Mouse (Mus musculus) forebrain, embryonic 16.5 days (tissue): Measurements from ENCODE around the gene BC048679. TPM values are rescaled to one million over a fixed set of nuclear protein-coding genes. Genes with fewer than 3 reads are reported as not detected.

Source experiments
- ATAC-seq: fragments of 200-750 bp; cut with Nextera tagmentation; 2 replicates; pipeline ENCODE4 v1.8.0; 2017; ENCODE audit warnings: mild to moderate bottlenecking, moderate library complexity
- H3K27ac ChIP-seq: fragments of 300-500 bp; sonication (generic); 2 replicates; pipeline ENCODE4 v1.5.1; 2014; ENCODE audit warnings: low read length, control low read depth
- H3K27me3 ChIP-seq: fragments of 300-500 bp; sonication (generic); replicated peaks from 2 replicates; pipeline ENCODE4 v1.6.1; 2014; ENCODE audit warnings: low read length; ENCODE audit not compliant: control insufficient read depth, insufficient read depth
- H3K36me3 ChIP-seq: fragments of 300-500 bp; sonication (generic); 2 replicates; pipeline ENCODE4 v1.6.1; 2014; ENCODE audit not compliant: control insufficient read depth, insufficient read depth
- H3K4me1 ChIP-seq: fragments of 300-500 bp; sonication (generic); replicated peaks from 2 replicates; pipeline ENCODE4 v1.6.1; 2014; ENCODE audit warnings: low read length; ENCODE audit not compliant: control insufficient read depth, insufficient read depth
- H3K4me2 ChIP-seq: fragments of 300-500 bp; sonication (generic); 2 replicates; pipeline ENCODE4 v1.6.1; 2014; ENCODE audit warnings: mild to moderate bottlenecking, low read length, control low read depth
- H3K4me3 ChIP-seq: fragments of 300-500 bp; sonication (generic); replicated peaks from 2 replicates; pipeline ENCODE4 v1.5.1; 2014; ENCODE audit warnings: mild to moderate bottlenecking, low read length, control low read depth
- H3K9ac ChIP-seq: fragments of 300-500 bp; sonication (generic); replicated peaks from 2 replicates; pipeline ENCODE4 v1.6.1; 2014; ENCODE audit warnings: low read depth, low read length, control low read depth
- H3K9me3 ChIP-seq: fragments of 300-500 bp; sonication (generic); 2 replicates; pipeline ENCODE4 v1.6.1; 2016; ENCODE audit warnings: low read length; ENCODE audit not compliant: control insufficient read depth
- WGBS: fragments of 180-500 bp; shearing (Covaris S2); extraction: QIAGEN DNeasy Blood & Tissue Kit; methylation state at CpG from one replicate; pipeline ENCODE4 v1.1.7; 2014; 5-methylcytosine and 5-hydroxymethylcytosine counted together
- polyA plus RNA-seq: library from polyadenylated mRNA; unstranded; fragments of >200 nt; fragmentation: Nextera tagmentation; extraction: Ambion mirVana; gene quantifications from 2 replicates; pipeline ENCODE4 v1.2.1, GENCODE M21; 2015

The BC048679 gene
- polyA plus RNA-seq, 1 experiment from 2014 or later = not detected

DNA sequence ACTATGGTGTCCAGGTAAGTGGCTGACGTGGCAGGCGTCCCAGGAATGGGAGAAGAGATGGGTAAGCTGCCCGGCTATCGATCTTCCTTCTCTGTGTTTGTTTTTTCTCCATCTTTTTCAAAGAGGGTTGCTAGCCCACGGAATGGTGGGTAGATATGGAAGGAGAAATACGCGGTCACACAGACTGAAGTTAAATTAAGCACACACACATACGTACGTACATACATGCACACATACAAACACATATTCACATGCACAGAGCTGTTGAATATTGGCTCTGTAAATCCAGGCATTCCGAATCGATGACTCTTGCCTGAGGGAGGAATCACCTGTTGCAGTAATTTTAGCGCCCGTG is 25.6 kb upstream of the BC048679 start:
- 9% methylated on average over 13 of the region's 13 CpGs for WGBS
- H3K36me3 ChIP-seq = peaks cover 2% of the 10 kb centered on the region; the same call in 1 of the 2 replicates
- H3K27me3 ChIP-seq = 0 out of 2 replicates have a peak, but pooled peaks cover 6% of the 10 kb centered on the region
- H3K27ac ChIP-seq = peak overlapping the region; percentile 92
- peak overlapping the region; percentile 77 for H3K4me3 ChIP-seq
- H3K9me3 ChIP-seq = no peaks in the 10 kb centered on the region
- ATAC-seq = peak; percentile 36
- H3K9ac ChIP-seq = peak overlapping the region; percentile 74
- peak overlapping the region; percentile 97 for H3K4me2 ChIP-seq
- peaks cover 17% of the 10 kb centered on the region for H3K4me1 ChIP-seq

DNA sequence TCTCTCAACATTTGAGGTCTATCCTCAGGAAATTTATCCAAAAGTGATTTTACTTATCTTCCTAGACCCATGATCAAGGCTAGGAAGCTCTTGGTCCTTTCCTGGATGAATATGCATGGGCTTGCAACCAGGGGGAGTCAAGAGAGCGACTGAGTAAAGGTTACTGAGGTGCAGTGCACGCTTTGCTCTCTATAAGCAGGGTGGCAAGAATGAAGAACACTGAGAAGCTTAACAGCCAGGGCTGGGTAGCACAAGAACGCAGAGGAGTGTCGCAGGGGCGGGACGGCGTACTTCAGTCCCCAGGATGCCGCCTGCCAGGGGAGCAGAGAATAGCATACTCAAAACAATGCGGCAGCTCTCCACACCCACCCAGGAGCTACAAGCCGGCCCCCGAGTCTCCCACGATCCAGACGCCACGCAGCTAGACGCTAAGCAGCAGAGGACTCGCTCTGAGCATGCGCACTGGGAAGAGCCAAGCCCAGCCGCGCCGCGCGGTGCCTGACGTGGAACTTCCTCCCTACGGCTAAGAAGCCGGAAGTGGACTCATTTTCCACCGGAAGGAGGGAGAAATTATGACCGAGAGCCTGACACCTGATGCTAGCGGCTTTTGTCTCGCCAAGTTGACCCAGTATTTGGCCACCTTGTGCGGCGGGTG is 25.1 kb upstream of the BC048679 start:
- Histone ChIP-seq H3K27ac (peak overlapping the region; percentile 92), H3K9me3 (no peaks in the 10 kb centered on the region)
- under 1% methylated on average over 31 of the region's 31 CpGs for WGBS

GRCm38 (mm10) chr7:81516154-81517030 is 18.3 kb upstream of the BC048679 start:
- Histone ChIP-seq H3K9me3 (no peaks in the 10 kb centered on the region), H3K4me3 (no peak overlapping the region)
- ATAC-seq = no peak

More for the DNA sequence above, 25.1 kb upstream of the BC048679 start:
- H3K9ac ChIP-seq = peak overlapping the region; percentile 74
- 0 out of 2 replicates have a peak, but pooled peaks cover 6% of the 10 kb centered on the region for H3K27me3 ChIP-seq
- H3K4me2 ChIP-seq = peak overlapping the region; percentile 97
- H3K4me3 ChIP-seq = peak overlapping the region; percentile 77
- peak; percentile 99 for ATAC-seq
- H3K36me3 ChIP-seq = peaks cover 2% of the 10 kb centered on the region; the same call in 1 of the 2 replicates
- H3K4me1 ChIP-seq = peaks cover 17% of the 10 kb centered on the region

DNA sequence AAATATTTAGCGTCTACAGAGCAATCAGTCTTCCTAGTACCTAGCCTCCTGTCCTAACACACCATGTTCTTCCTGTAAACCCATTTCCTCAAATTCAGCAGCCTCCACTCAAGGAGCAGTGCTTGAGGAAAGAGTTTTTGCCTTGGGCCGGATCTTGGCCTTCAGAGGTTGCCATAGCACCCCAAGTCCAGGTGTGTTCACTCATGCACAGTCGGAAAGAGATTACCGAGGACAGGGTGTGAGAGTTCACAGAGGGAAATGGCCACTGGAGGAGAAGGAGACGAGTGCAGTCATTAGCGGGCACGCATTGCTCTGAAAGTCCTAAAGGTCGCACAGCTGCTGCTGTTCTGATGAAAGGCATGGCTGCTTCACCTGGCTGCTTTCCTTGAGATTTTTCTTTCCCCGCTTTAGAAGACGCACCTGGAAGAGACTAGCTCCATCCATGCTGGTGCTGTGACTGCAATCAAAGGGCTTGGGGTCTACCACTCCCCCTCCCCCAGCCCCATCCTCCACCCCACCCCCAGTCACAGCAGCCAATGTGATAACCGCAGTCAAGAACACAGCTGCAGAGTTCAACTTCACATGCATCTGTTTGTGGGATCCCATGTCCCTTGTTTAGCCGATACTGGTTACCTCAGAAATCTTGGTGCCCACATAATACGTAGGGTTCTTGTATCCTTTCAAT is 17.0 kb upstream of the BC048679 start:
- no peaks in the 10 kb centered on the region for H3K9me3 ChIP-seq
- H3K4me3 ChIP-seq = no peak overlapping the region
- H3K36me3 ChIP-seq = no peaks in the 10 kb centered on the region
- whole genome bisulfite sequencing = 54% methylated on average over 13 of the region's 13 CpGs
- no peaks in the 10 kb centered on the region for H3K4me1 ChIP-seq
- H3K27ac ChIP-seq = no peak overlapping the region
- H3K4me2 ChIP-seq = no peak overlapping the region
- no peaks in the 10 kb centered on the region for H3K27me3 ChIP-seq
- H3K9ac ChIP-seq = no peak overlapping the region
- no peak for ATAC-seq

More at GRCm38 (mm10) chr7:81516154-81517030, 18.3 kb upstream of the BC048679 start:
- 0 out of 2 replicates have a peak, but pooled peaks cover 6% of the 10 kb centered on the region for H3K27me3 ChIP-seq
- no peak overlapping the region for H3K9ac ChIP-seq
- H3K4me2 ChIP-seq = no peak overlapping the region
- WGBS = 78% methylated on average over 6 of the region's 6 CpGs
- H3K36me3 ChIP-seq = no peaks in the 10 kb centered on the region
- H3K27ac ChIP-seq = no peak overlapping the region
- H3K4me1 ChIP-seq = no peaks in the 10 kb centered on the region

GRCm38 (mm10) chr7:81501050-81501449 is 3.0 kb upstream of the BC048679 start:
- no peak for ATAC-seq

DNA sequence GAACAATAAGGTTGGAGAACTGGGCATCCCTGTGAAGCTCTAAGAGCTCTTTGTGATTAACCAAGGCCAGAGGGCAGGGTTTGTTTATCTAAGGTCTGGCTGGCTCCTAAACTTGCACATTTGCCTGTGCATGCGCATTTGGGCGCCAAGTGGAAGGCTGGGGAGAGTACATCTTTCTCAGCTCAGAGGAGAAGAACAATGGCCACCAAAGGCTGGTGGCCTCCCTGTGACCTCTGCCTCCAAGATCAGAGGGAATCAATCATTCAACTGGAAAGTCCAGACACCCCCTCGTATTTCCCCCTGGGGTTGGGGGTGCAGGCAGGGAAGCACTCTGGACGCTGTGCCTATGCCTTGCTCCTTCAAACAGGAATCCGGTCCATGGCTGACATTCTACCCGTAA is 910 bp downstream of the BC048679 start:
- no peak overlapping the region for H3K4me2 ChIP-seq
- no peak for ATAC-seq
- no peak overlapping the region for H3K27ac ChIP-seq
- H3K9me3 ChIP-seq = no peaks in the 10 kb centered on the region
- H3K4me1 ChIP-seq = peaks cover 5% of the 10 kb centered on the region
- no peaks in the 10 kb centered on the region for H3K36me3 ChIP-seq
- 17% methylated on average over 6 of the region's 6 CpGs for WGBS
- no peaks in the 10 kb centered on the region for H3K27me3 ChIP-seq
- H3K4me3 ChIP-seq = no peak overlapping the region
- H3K9ac ChIP-seq = no peak overlapping the region

More at GRCm38 (mm10) chr7:81501050-81501449, 3.0 kb upstream of the BC048679 start:
- Histone ChIP-seq H3K4me1 (no peaks in the 10 kb centered on the region), H3K36me3 (no peaks in the 10 kb centered on the region), H3K4me2 (no peak overlapping the region), H3K27me3 (no peaks in the 10 kb centered on the region), H3K9me3 (no peaks in the 10 kb centered on the region), H3K9ac (no peak overlapping the region), H3K4me3 (no peak overlapping the region), H3K27ac (no peak overlapping the region)
- WGBS = 84% methylated on average over 2 of the region's 2 CpGs

DNA sequence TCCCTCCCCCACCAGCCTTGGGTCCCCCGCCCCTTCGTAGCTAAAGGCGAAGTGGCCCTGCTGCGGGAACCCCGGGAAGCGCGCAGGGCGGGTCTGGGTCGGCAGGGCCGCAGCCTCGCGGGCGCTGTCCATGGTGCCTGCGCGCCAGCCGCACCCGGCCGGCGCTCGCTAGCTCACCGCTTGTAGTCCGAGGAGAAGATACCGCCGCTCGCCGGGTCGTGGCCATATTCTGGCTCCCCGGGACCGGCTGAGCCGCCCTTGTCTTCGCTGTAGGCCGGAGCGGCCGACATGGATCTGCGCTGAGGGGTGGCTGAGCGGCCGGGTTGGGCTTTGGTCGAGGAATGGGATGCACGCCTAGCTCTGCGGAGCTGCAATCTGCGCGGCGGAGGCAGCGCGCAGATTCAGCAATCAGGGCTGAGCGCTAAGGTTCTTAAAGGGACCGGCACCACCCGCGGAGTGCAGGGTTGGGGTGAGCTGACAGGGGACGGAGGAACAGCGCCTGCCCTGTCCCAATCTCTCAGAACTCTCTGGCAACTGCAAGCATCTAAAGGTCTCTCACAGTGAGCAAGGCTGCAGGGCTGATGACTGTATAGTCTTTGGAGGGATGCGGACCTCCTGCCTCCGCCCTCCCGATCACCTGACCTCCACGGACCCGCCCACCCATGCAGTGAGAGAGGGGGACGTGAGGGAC is 4.6 kb downstream of the BC048679 start, which contains the start of gene Ap3b2:
Gene Ap3b2 (minus strand): TSS at position 595 of the 691 bp plus-strand sequence.
- peak within 1 kb of the TSS; percentile 94 for H3K9ac ChIP-seq
- H3K27me3 ChIP-seq = no peaks in the 10 kb centered on the region
- peak within 1 kb of the TSS; percentile 82 for H3K4me3 ChIP-seq
- peaks cover 5% of the 10 kb centered on the region for H3K4me1 ChIP-seq
- under 1% methylated on average over 56 of the region's 57 CpGs for WGBS
- no peaks in the 10 kb centered on the region for H3K9me3 ChIP-seq
- peak within 1 kb of the TSS; percentile 63 for H3K4me2 ChIP-seq
- no peaks in the 10 kb centered on the region for H3K36me3 ChIP-seq
- ATAC-seq = peak; percentile 92
- peak within 1 kb of the TSS; percentile 97 for H3K27ac ChIP-seq

- H3K4me2 ChIP-seq = peak overlapping the region; percentile 63
- WGBS = 36% methylated on average over 9 of the region's 9 CpGs
Measured at GRCm38 (mm10) chr7:81492628-81493027, 5.5 kb downstream of the BC048679 start.

More at GRCm38 (mm10) chr7:81492628-81493027, 5.5 kb downstream of the BC048679 start:
- H3K9ac ChIP-seq = peak overlapping the region; percentile 94
- H3K36me3 ChIP-seq = no peaks in the 10 kb centered on the region
- H3K9me3 ChIP-seq = no peaks in the 10 kb centered on the region
- H3K4me1 ChIP-seq = peaks cover 5% of the 10 kb centered on the region
- no peak for ATAC-seq
- peak overlapping the region; percentile 82 for H3K4me3 ChIP-seq
- H3K27me3 ChIP-seq = no peaks in the 10 kb centered on the region
- H3K27ac ChIP-seq = peak overlapping the region; percentile 97
